Mouse (Mus musculus) MEL (cell line): ENCODE data around the gene Csgalnact2.

Experiments used
- EP300 ChIP-seq, 2 experiments: IDR thresholded peaks; 2 replicates each; pipeline ENCODE4 v1.6.1; 2011; ENCODE audit warnings: improper control_type of control experiment in 2 of 2, low read length in 2 of 2, low read depth in 1 of 2, mild to moderate bottlenecking in 1 of 2
- ETS1 ChIP-seq: IDR thresholded peaks from 2 replicates; pipeline ENCODE4 v1.6.1; 2012; ENCODE audit warnings: low read depth, mild to moderate bottlenecking, inconsistent platforms, low read length, improper control_type of control experiment, moderate library complexity
- GATA1 ChIP-seq: IDR thresholded peaks from 2 replicates; pipeline ENCODE4 v1.6.1; 2011; ENCODE audit warnings: low read depth, low read length, improper control_type of control experiment
- NRF1 ChIP-seq: IDR thresholded peaks from 2 replicates; pipeline ENCODE4 v1.6.1; 2014; ENCODE audit warnings: low read depth, mild to moderate bottlenecking, inconsistent platforms, low read length, improper control_type of control experiment, moderate library complexity; ENCODE audit not compliant: poor library complexity, insufficient read depth, severe bottlenecking
- POLR2A ChIP-seq, 2 experiments: IDR thresholded peaks; 2 replicates each; pipeline ENCODE4 v1.6.1; 2011 to 2012; ENCODE audit warnings: low read length in 2 of 2, mild to moderate bottlenecking in 2 of 2, control low read depth in 1 of 2, improper control_type of control experiment in 1 of 2, low read depth in 1 of 2, moderate library complexity in 1 of 2; ENCODE audit not compliant: control insufficient read depth in 1 of 2, insufficient read depth in 1 of 2, poor library complexity in 1 of 2
- TAL1 ChIP-seq: IDR thresholded peaks from 2 replicates; pipeline ENCODE4 v1.6.1; 2012; ENCODE audit warnings: mild to moderate bottlenecking, inconsistent platforms, low read length, moderate library complexity, mixed read lengths
- TCF12 ChIP-seq: IDR thresholded peaks from 2 replicates; pipeline ENCODE4 v1.6.1; 2014; ENCODE audit warnings: low read depth, mild to moderate bottlenecking, inconsistent platforms, low read length, improper control_type of control experiment, moderate library complexity

DNA sequence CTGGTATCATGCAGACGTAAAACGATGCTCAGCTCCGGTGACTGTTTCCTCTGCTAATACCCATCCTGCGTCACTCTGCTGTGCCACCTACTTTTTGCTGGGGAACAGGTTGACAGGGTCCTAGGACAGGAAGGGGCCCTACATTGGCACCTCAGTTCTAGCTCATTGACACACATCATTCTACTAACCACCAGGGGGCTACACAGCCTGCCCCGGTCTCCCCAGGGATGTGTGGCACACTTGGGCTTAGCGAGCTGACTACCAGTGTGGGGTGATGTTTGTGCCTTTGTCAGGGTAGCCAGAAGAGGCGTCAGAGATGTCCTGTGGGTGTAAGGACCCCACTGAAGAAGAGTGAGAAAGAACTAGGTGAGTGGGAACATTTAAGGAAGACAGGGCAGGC lies 71.2 kb downstream of the Csgalnact2 start:
- no peak for TF ChIP-seq GATA1
- TF ChIP-seq TAL1, result no peak
- TF ChIP-seq EP300 (IDR thresholded peaks at IDR 0.05; ENCODE audit: low read depth in 1 of 2, low read length in 2 of 2), result no peak
- no peak for TF ChIP-seq ETS1
- no peak for TF ChIP-seq TCF12
- no peak for TF ChIP-seq POLR2A (IDR thresholded peaks at IDR 0.05; ENCODE audit: control insufficient read depth in 1 of 2, insufficient read depth in 1 of 2, low read depth in 1 of 2, low read length in 2 of 2, poor library complexity in 1 of 2)
- TF ChIP-seq NRF1, result no peak
